Mouse (Mus musculus): Measurements from ENCODE around the gene Foxn3.

Gene Foxn3

GRCm38 (mm10) chr12:99563219-99564059, at the start of gene Foxn3:
TSS of gene Foxn3 (minus strand) at chr12:99563582.
- DNase-seq (ENCODE audit: extremely low spot score): peak; percentile 88

GRCm38 (mm10) chr12:99612181-99612871, 48.9 kb upstream of the Foxn3 start:
- no peak for DNase-seq (ENCODE audit: extremely low spot score)

- no peak for DNase-seq (ENCODE audit: extremely low spot score)
Measured at GRCm38 (mm10) chr12:99610868-99611267, 47.5 kb upstream of the Foxn3 start.

GRCm38 (mm10) chr12:99610069-99610815, 46.9 kb upstream of the Foxn3 start:
- no peak for DNase-seq (ENCODE audit: extremely low spot score)

GRCm38 (mm10) chr12:99609643-99610042, 46.3 kb upstream of the Foxn3 start:
- no peak for DNase-seq (ENCODE audit: extremely low spot score)

GRCm38 (mm10) chr12:99608279-99608955, 45.0 kb upstream of the Foxn3 start:
- DNase-seq (ENCODE audit: extremely low spot score): no peak

- no peak for DNase-seq (ENCODE audit: extremely low spot score)
Measured at GRCm38 (mm10) chr12:99603381-99603780, 40.0 kb upstream of the Foxn3 start.

GRCm38 (mm10) chr12:99601841-99602240, 38.5 kb upstream of the Foxn3 start:
- DNase-seq (ENCODE audit: extremely low spot score): no peak

- no peak for DNase-seq (ENCODE audit: extremely low spot score)
Measured at GRCm38 (mm10) chr12:99601392-99601791, 38.0 kb upstream of the Foxn3 start.

- DNase-seq (ENCODE audit: extremely low spot score): no peak
Measured at GRCm38 (mm10) chr12:99599606-99600005, 36.2 kb upstream of the Foxn3 start.

GRCm38 (mm10) chr12:99596397-99596796, 33.0 kb upstream of the Foxn3 start:
- DNase-seq (ENCODE audit: extremely low spot score): no peak

- no peak for DNase-seq (ENCODE audit: extremely low spot score)
Measured at GRCm38 (mm10) chr12:99587338-99587737, 24.0 kb upstream of the Foxn3 start.

GRCm38 (mm10) chr12:99579989-99580388, 16.6 kb upstream of the Foxn3 start:
- DNase-seq (ENCODE audit: extremely low spot score): no peak

GRCm38 (mm10) chr12:99576682-99577081, 13.3 kb upstream of the Foxn3 start:
- DNase-seq (ENCODE audit: extremely low spot score): no peak

- DNase-seq (ENCODE audit: extremely low spot score): no peak
Measured at GRCm38 (mm10) chr12:99574299-99574698, 10.9 kb upstream of the Foxn3 start.

GRCm38 (mm10) chr12:99573036-99573435, 9.7 kb upstream of the Foxn3 start:
- DNase-seq (ENCODE audit: extremely low spot score): no peak

GRCm38 (mm10) chr12:99571999-99572398, 8.6 kb upstream of the Foxn3 start:
- DNase-seq (ENCODE audit: extremely low spot score): no peak

- DNase-seq (ENCODE audit: extremely low spot score): no peak
Measured at GRCm38 (mm10) chr12:99570197-99570956, 7.0 kb upstream of the Foxn3 start.

GRCm38 (mm10) chr12:99565606-99566005, 2.2 kb upstream of the Foxn3 start:
- no peak for DNase-seq (ENCODE audit: extremely low spot score)

GRCm38 (mm10) chr12:99564301-99564910, 1.0 kb upstream of the Foxn3 start:
- DNase-seq (ENCODE audit: extremely low spot score): peak; percentile 25

- DNase-seq (ENCODE audit: extremely low spot score): peak; percentile 40
Measured at GRCm38 (mm10) chr12:99562867-99563189, 554 bp downstream of the Foxn3 start.

Measured in embryo, embryonic 9.5 days (tissue).